Mouse (Mus musculus) stomach, embryonic 14.5 days (tissue): Measurements from ENCODE around the gene Barx1. TPM values are rescaled to one million over a fixed set of nuclear protein-coding genes. Genes with fewer than 3 reads are reported as not detected.

Source experiments
- ATAC-seq: fragments of 200-750 bp; cut with Nextera tagmentation; 2 replicates; pipeline ENCODE4 v1.8.0; 2017; ENCODE audit warnings: low read depth, moderate TSS enrichment; ENCODE audit not compliant: insufficient number of reproducible peaks, insufficient read depth, low FRiP score
- H3K27ac ChIP-seq: fragments of 300-500 bp; sonication (generic); 2 replicates; pipeline ENCODE4 v1.5.1; 2014; ENCODE audit warnings: mild to moderate bottlenecking, low read length, moderate library complexity, mixed read lengths
- H3K27me3 ChIP-seq: fragments of 300-500 bp; sonication (generic); 2 replicates; pipeline ENCODE4 v1.6.1; 2014; ENCODE audit warnings: low read length, control low read depth, mixed read lengths; ENCODE audit not compliant: control insufficient read depth, insufficient read depth
- H3K36me3 ChIP-seq: fragments of 300-500 bp; sonication (generic); 2 replicates; pipeline ENCODE4 v1.6.1; 2014; ENCODE audit warnings: mild to moderate bottlenecking, control low read depth, low read length, moderate library complexity, mixed read lengths; ENCODE audit not compliant: control insufficient read depth, insufficient read depth
- H3K4me1 ChIP-seq: fragments of 300-500 bp; sonication (generic); 2 replicates; pipeline ENCODE4 v1.6.1; 2014; ENCODE audit warnings: low read length, control low read depth, mixed read lengths; ENCODE audit not compliant: control insufficient read depth, insufficient read depth
- H3K4me2 ChIP-seq: fragments of 300-500 bp; sonication (generic); replicated peaks from 2 replicates; pipeline ENCODE4 v1.6.1; 2014; ENCODE audit warnings: low read depth, low read length, control low read depth
- H3K4me3 ChIP-seq: fragments of 300-500 bp; sonication (generic); 2 replicates; pipeline ENCODE4 v1.5.1; 2014; ENCODE audit warnings: low read depth, low read length, control low read depth
- H3K9ac ChIP-seq: fragments of 300-500 bp; sonication (generic); replicated peaks from 2 replicates; pipeline ENCODE4 v1.6.1; 2014; ENCODE audit warnings: low read depth, mild to moderate bottlenecking, control low read depth, low read length, moderate library complexity, mixed read lengths
- H3K9me3 ChIP-seq: fragments of 300-500 bp; sonication (generic); 2 replicates; pipeline ENCODE4 v1.6.1; 2016; ENCODE audit warnings: low read depth, low read length, control low read depth; ENCODE audit not compliant: control insufficient read depth
- WGBS: fragments of 180-500 bp; shearing (Covaris S2); extraction: QIAGEN DNeasy Blood & Tissue Kit; methylation state at CpG from one replicate; pipeline ENCODE4 v1.1.7; 2014; 5-methylcytosine and 5-hydroxymethylcytosine counted together
- polyA plus RNA-seq: library from polyadenylated mRNA; unstranded; fragments of >200 nt; fragmentation: Nextera tagmentation; extraction: Ambion mirVana; gene quantifications from 2 replicates; pipeline ENCODE4 v1.2.1, GENCODE M21; 2014

Gene Barx1
- polyA plus RNA-seq, 1 experiment from 2014 or later, result 128 TPM

GRCm38 (mm10) chr13:48657791-48658190 is 5.0 kb upstream of the Barx1 start:
- peaks cover 25% of the 10 kb centered on the region for H3K4me1 ChIP-seq
- H3K9ac ChIP-seq, result no peak overlapping the region; the same call in 1 of the 2 replicates
- H3K4me2 ChIP-seq, result peak overlapping the region; percentile 76
- H3K27me3 ChIP-seq, result peaks cover 9% of the 10 kb centered on the region; the same call in 1 of the 2 replicates
- 0 out of 2 replicates have a peak, but pooled peaks cover 5% of the 10 kb centered on the region for H3K36me3 ChIP-seq
- ATAC-seq, result no peak
- H3K4me3 ChIP-seq, result 0 out of 2 replicates have a peak overlapping the region, but pooled peaks have one; percentile 7
- H3K27ac ChIP-seq, result peak overlapping the region; percentile 97; the same call in 1 of the 2 replicates
- 5% methylated on average over 9 of the region's 9 CpGs for WGBS
- no peaks in the 10 kb centered on the region for H3K9me3 ChIP-seq

GRCm38 (mm10) chr13:48658588-48659253 is 4.1 kb upstream of the Barx1 start:
- H3K27ac ChIP-seq, result peak overlapping the region; percentile 97
- peak overlapping the region; percentile 57 for H3K9ac ChIP-seq
- peak overlapping the region; percentile 72 for H3K4me3 ChIP-seq
- H3K9me3 ChIP-seq, result no peaks in the 10 kb centered on the region
- peaks cover 25% of the 10 kb centered on the region for H3K4me1 ChIP-seq
- no peaks in the 10 kb centered on the region for H3K36me3 ChIP-seq
- peak overlapping the region; percentile 76 for H3K4me2 ChIP-seq
- peaks cover 9% of the 10 kb centered on the region; the same call in 1 of the 2 replicates for H3K27me3 ChIP-seq
- WGBS, result 2% methylated on average over 33 of the region's 33 CpGs
- ATAC-seq, result no peak

GRCm38 (mm10) chr13:48659254-48660220 is 3.3 kb upstream of the Barx1 start:
- Histone ChIP-seq H3K27ac (peak overlapping the region; percentile 97), H3K4me1 (peaks cover 25% of the 10 kb centered on the region), H3K4me2 (peak overlapping the region; percentile 76), H3K27me3 (peaks cover 9% of the 10 kb centered on the region; the same call in 1 of the 2 replicates), H3K36me3 (no peaks in the 10 kb centered on the region), H3K9ac (peak overlapping the region; percentile 57), H3K9me3 (no peaks in the 10 kb centered on the region), H3K4me3 (peak overlapping the region; percentile 72)
- WGBS, result 5% methylated on average over 38 of the region's 38 CpGs
- ATAC-seq, result no peak

- 2% methylated on average over 11 of the region's 11 CpGs for WGBS
- Histone ChIP-seq H3K4me3 (peak overlapping the region; percentile 72), H3K4me2 (peak overlapping the region; percentile 76), H3K27ac (peak overlapping the region; percentile 97), H3K9me3 (no peaks in the 10 kb centered on the region), H3K36me3 (no peaks in the 10 kb centered on the region), H3K9ac (peak overlapping the region; percentile 57), H3K4me1 (peaks cover 24% of the 10 kb centered on the region), H3K27me3 (peaks cover 9% of the 10 kb centered on the region; the same call in 1 of the 2 replicates)
- no peak for ATAC-seq
Observed at GRCm38 (mm10) chr13:48660221-48660734, 2.5 kb upstream of the Barx1 start.

- peak overlapping the region; percentile 97 for H3K27ac ChIP-seq
- H3K36me3 ChIP-seq, result 0 out of 2 replicates have a peak, but pooled peaks cover under 1% of the 10 kb centered on the region
- peak overlapping the region; percentile 57 for H3K9ac ChIP-seq
- ATAC-seq, result no peak
- peaks cover 21% of the 10 kb centered on the region for H3K4me1 ChIP-seq
- peak overlapping the region; percentile 72 for H3K4me3 ChIP-seq
- WGBS, result 23% methylated on average over 6 of the region's 6 CpGs
- H3K4me2 ChIP-seq, result peak overlapping the region; percentile 76
- H3K9me3 ChIP-seq, result no peaks in the 10 kb centered on the region
- peaks cover 9% of the 10 kb centered on the region; the same call in 1 of the 2 replicates for H3K27me3 ChIP-seq
Observed at GRCm38 (mm10) chr13:48660741-48661140, 2.1 kb upstream of the Barx1 start.

GRCm38 (mm10) chr13:48661561-48661960 is 1.2 kb upstream of the Barx1 start:
- H3K9me3 ChIP-seq, result no peaks in the 10 kb centered on the region
- 6% methylated on average over 1 of the region's 1 CpGs for whole genome bisulfite sequencing
- H3K36me3 ChIP-seq, result peaks cover 8% of the 10 kb centered on the region; the same call in 1 of the 2 replicates
- ATAC-seq, result no peak
- peak overlapping the region; percentile 97 for H3K27ac ChIP-seq
- H3K4me2 ChIP-seq, result peak overlapping the region; percentile 76
- peak overlapping the region; percentile 57 for H3K9ac ChIP-seq
- peak overlapping the region; percentile 72 for H3K4me3 ChIP-seq
- peaks cover 5% of the 10 kb centered on the region; the same call in 1 of the 2 replicates for H3K27me3 ChIP-seq
- H3K4me1 ChIP-seq, result peaks cover 18% of the 10 kb centered on the region

- Histone ChIP-seq H3K9ac (peak overlapping the region; percentile 83), H3K4me1 (peaks cover 14% of the 10 kb centered on the region; the same call in 1 of the 2 replicates), H3K9me3 (no peaks in the 10 kb centered on the region), H3K4me3 (peak overlapping the region; percentile 72), H3K36me3 (peaks cover 8% of the 10 kb centered on the region; the same call in 1 of the 2 replicates), H3K27ac (peak overlapping the region; percentile 95), H3K4me2 (peak overlapping the region; percentile 76), H3K27me3 (0 out of 2 replicates have a peak, but pooled peaks cover 3% of the 10 kb centered on the region)
- ATAC-seq, result no peak
- 3% methylated on average over 53 of the region's 54 CpGs for WGBS
Observed at GRCm38 (mm10) chr13:48663211-48663987, 601 bp downstream of the Barx1 start.
